Comparison of ENCODE assay signal across 19 mouse cellular contexts in genomic region chr8:112048293-112048692, GRCm38 (mm10). TPM values are rescaled to one million over a fixed set of nuclear protein-coding genes. Genes with fewer than 3 reads are reported as not detected.
DNase-seq lines count a peak whose midpoint lies in the region; ATAC-seq and TF ChIP-seq lines count a peak whose summit lies in the region.
"Had no signal": no experiment of that assay in that cellular context is flagged by ENCODE, and none has a peak within 500 bp of the region (broad histone marks: within the 10 kb centered on the region; RNA-seq: fewer than 3 reads in every experiment).

No protein-coding gene starts in this region.

- no peak for ATAC-seq in kidney, postnatal 0 days (replicated peaks; ENCODE audit: low FRiP score, low read depth)
- no peak for ATAC-seq in midbrain, embryonic 14.5 days (ENCODE audit: low FRiP score, low TSS enrichment)
- ATAC-seq in midbrain, embryonic 16.5 days = no peak
- ATAC-seq in neural tube, embryonic 15.5 days (ENCODE audit: low FRiP score) = no peak
- ATAC-seq: forebrain, embryonic 16.5 days had no signal

- H3K36me3 ChIP-seq in kidney, postnatal 0 days (ENCODE audit: insufficient read depth, low read length) = no peaks in the 10 kb centered on the region
- no peaks in the 10 kb centered on the region for H3K36me3 ChIP-seq in midbrain, embryonic 14.5 days (ENCODE audit: control insufficient read depth, insufficient read depth, low read length)
- H3K36me3 ChIP-seq in midbrain, embryonic 16.5 days (ENCODE audit: control insufficient read depth, insufficient read depth, low read length) = no peaks in the 10 kb centered on the region
- H3K36me3 ChIP-seq in neural tube, embryonic 15.5 days = no peaks in the 10 kb centered on the region
- H3K36me3 ChIP-seq: embryonic facial prominence, embryonic 12.5 days; forebrain, embryonic 12.5 days; heart, embryonic 15.5 days had no signal

- H3K4me3 ChIP-seq in kidney, postnatal 0 days (replicated peaks; ENCODE audit: low read depth, low read length) = no peak overlapping the region
- no peak overlapping the region for H3K4me3 ChIP-seq in midbrain, embryonic 14.5 days (replicated peaks; ENCODE audit: low read depth, low read length)
- H3K4me3 ChIP-seq in midbrain, embryonic 16.5 days (ENCODE audit: low read depth, low read length) = no peak overlapping the region
- H3K4me3 ChIP-seq in neural tube, embryonic 15.5 days (replicated peaks) = no peak overlapping the region
- H3K4me3 ChIP-seq: embryonic facial prominence, embryonic 12.5 days; forebrain, embryonic 12.5 days; heart, adult 2 months; heart, embryonic 15.5 days had no signal

- WGBS in kidney, postnatal 0 days = 75% methylated on average over 6 of the region's 6 CpGs
- 61% methylated on average over 6 of the region's 6 CpGs for WGBS in midbrain, embryonic 14.5 days
- 63% methylated on average over 6 of the region's 6 CpGs for WGBS in midbrain, embryonic 16.5 days
- 85% methylated on average over 6 of the region's 6 CpGs for WGBS in neural tube, embryonic 15.5 days

- H3K4me2 ChIP-seq in kidney, postnatal 0 days (ENCODE audit: low read length) = no peak overlapping the region
- H3K4me2 ChIP-seq in midbrain, embryonic 14.5 days (ENCODE audit: low read length) = no peak overlapping the region
- H3K4me2 ChIP-seq in midbrain, embryonic 16.5 days (ENCODE audit: low read length) = no peak overlapping the region
- H3K4me2 ChIP-seq in neural tube, embryonic 15.5 days = no peak overlapping the region
- H3K4me2 ChIP-seq: embryonic facial prominence, embryonic 12.5 days; forebrain, embryonic 12.5 days; heart, embryonic 11.5 days; heart, embryonic 15.5 days; hindbrain, embryonic 14.5 days had no signal

- H3K27me3 ChIP-seq in kidney, postnatal 0 days (ENCODE audit: insufficient read depth, low read length) = no peaks in the 10 kb centered on the region
- H3K27me3 ChIP-seq in midbrain, embryonic 14.5 days (ENCODE audit: control insufficient read depth, insufficient read depth, low read length) = no peaks in the 10 kb centered on the region
- no peaks in the 10 kb centered on the region for H3K27me3 ChIP-seq in midbrain, embryonic 16.5 days (ENCODE audit: control insufficient read depth, insufficient read depth, low read depth, low read length)
- no peaks in the 10 kb centered on the region for H3K27me3 ChIP-seq in neural tube, embryonic 15.5 days (replicated peaks)
- H3K27me3 ChIP-seq: embryonic facial prominence, embryonic 12.5 days; forebrain, embryonic 12.5 days; heart, embryonic 15.5 days had no signal

- TF ChIP-seq CTCF in kidney, postnatal 0 days (IDR thresholded peaks at IDR 0.05; ENCODE audit: low read depth) = peak; percentile 37; the same call in 1 of the 2 replicates

- H3K4me1 ChIP-seq in kidney, postnatal 0 days (replicated peaks; ENCODE audit: insufficient read depth, low read length) = no peaks in the 10 kb centered on the region
- no peaks in the 10 kb centered on the region for H3K4me1 ChIP-seq in midbrain, embryonic 14.5 days (ENCODE audit: control insufficient read depth, insufficient read depth, low read length)
- no peaks in the 10 kb centered on the region; the same call in 1 of the 2 replicates for H3K4me1 ChIP-seq in midbrain, embryonic 16.5 days (ENCODE audit: control insufficient read depth, insufficient read depth, low read length)
- H3K4me1 ChIP-seq in neural tube, embryonic 15.5 days = no peaks in the 10 kb centered on the region
- H3K4me1 ChIP-seq: embryonic facial prominence, embryonic 12.5 days; forebrain, embryonic 12.5 days; heart, embryonic 15.5 days had no signal

- H3K9ac ChIP-seq in kidney, postnatal 0 days (ENCODE audit: low read depth, low read length) = no peak overlapping the region
- H3K9ac ChIP-seq in midbrain, embryonic 14.5 days (replicated peaks; ENCODE audit: low read length) = no peak overlapping the region
- no peak overlapping the region for H3K9ac ChIP-seq in midbrain, embryonic 16.5 days (ENCODE audit: low read depth, low read length)
- no peak overlapping the region for H3K9ac ChIP-seq in neural tube, embryonic 15.5 days (replicated peaks)
- H3K9ac ChIP-seq: embryonic facial prominence, embryonic 12.5 days; forebrain, embryonic 12.5 days; heart, embryonic 15.5 days; hindbrain, embryonic 14.5 days had no signal

- no peak for DNase-seq in kidney, postnatal 0 days (ENCODE audit: low spot score)
- DNase-seq in kidney, postnatal 10 days = no peak
- DNase-seq in midbrain, embryonic 14.5 days = peak; percentile 57
- DNase-seq in retina, postnatal 1 day = peak; percentile 29
- DNase-seq: adrenal gland, adult 2 months; adrenal gland, postnatal 25 days; cerebellum, adult 2 months; gastrocnemius, postnatal 14 days; heart, adult 2 months; heart, postnatal 14 days had no signal

- no peak overlapping the region for H3K27ac ChIP-seq in kidney, postnatal 0 days
- no peak overlapping the region for H3K27ac ChIP-seq in midbrain, embryonic 14.5 days (replicated peaks; ENCODE audit: low read depth, low read length)
- no peak overlapping the region for H3K27ac ChIP-seq in midbrain, embryonic 16.5 days (ENCODE audit: low read length)
- no peak overlapping the region for H3K27ac ChIP-seq in neural tube, embryonic 15.5 days (replicated peaks)
- H3K27ac ChIP-seq: embryonic facial prominence, embryonic 12.5 days; forebrain, embryonic 12.5 days; heart, adult 2 months; heart, embryonic 15.5 days; hindbrain, embryonic 14.5 days had no signal

- no peaks in the 10 kb centered on the region for H3K9me3 ChIP-seq in kidney, postnatal 0 days (replicated peaks; ENCODE audit: low read length)
- no peaks in the 10 kb centered on the region for H3K9me3 ChIP-seq in midbrain, embryonic 14.5 days (ENCODE audit: control insufficient read depth, low read length)
- no peaks in the 10 kb centered on the region for H3K9me3 ChIP-seq in midbrain, embryonic 16.5 days (replicated peaks; ENCODE audit: control insufficient read depth, low read length, poor library complexity, severe bottlenecking)
- no peaks in the 10 kb centered on the region for H3K9me3 ChIP-seq in neural tube, embryonic 15.5 days (replicated peaks)
- H3K9me3 ChIP-seq: embryonic facial prominence, embryonic 12.5 days; heart, embryonic 15.5 days had no signal

RNA-seq across cellular contexts. Expression of gene Gm6793, which starts 33.5 kb away (rescaled TPM):
- 0.29 and 0.43 TPM in 2 replicates for polyA plus RNA-seq in kidney, postnatal 0 days (2015; fragmentation: Nextera tagmentation; extraction: Ambion mirVana)
- polyA plus RNA-seq in midbrain, embryonic 14.5 days (2014; fragmentation: Nextera tagmentation; extraction: Ambion mirVana) = 1.2 and 1.3 TPM in 2 replicates
- polyA plus RNA-seq in midbrain, embryonic 16.5 days (2015; fragmentation: Nextera tagmentation; extraction: Ambion mirVana) = 0.59 and 1.2 TPM in 2 replicates
- polyA plus RNA-seq in neural tube, embryonic 15.5 days (2015; fragmentation: Nextera tagmentation; extraction: Ambion mirVana) = 0.45 and 0.52 TPM in 2 replicates
- polyA plus RNA-seq: adrenal gland, adult 2 months; cerebellum, adult 2 months; cortical plate, adult 2 months; heart, adult 2 months had no signal

RNA-seq across cellular contexts. Expression of gene Terf2ip, which starts 37.1 kb away (rescaled TPM):
- polyA plus RNA-seq in kidney, postnatal 0 days (2015; fragmentation: Nextera tagmentation; extraction: Ambion mirVana) = 15.7 and 18.6 TPM in 2 replicates
- 58.3 and 59.0 TPM in 2 replicates for polyA plus RNA-seq in midbrain, embryonic 14.5 days (2014; fragmentation: Nextera tagmentation; extraction: Ambion mirVana)
- 75.4 and 76.9 TPM in 2 replicates for polyA plus RNA-seq in midbrain, embryonic 16.5 days (2015; fragmentation: Nextera tagmentation; extraction: Ambion mirVana)
- 61.3 and 64.9 TPM in 2 replicates for polyA plus RNA-seq in neural tube, embryonic 15.5 days (2015; fragmentation: Nextera tagmentation; extraction: Ambion mirVana)

RNA-seq across cellular contexts. Expression of gene Kars, which starts 37.2 kb away (rescaled TPM):
- 139 and 153 TPM in 2 replicates for polyA plus RNA-seq in kidney, postnatal 0 days (2015; fragmentation: Nextera tagmentation; extraction: Ambion mirVana)
- polyA plus RNA-seq in midbrain, embryonic 14.5 days (2014; fragmentation: Nextera tagmentation; extraction: Ambion mirVana) = 145 and 186 TPM in 2 replicates
- 162 TPM in 2 replicates for polyA plus RNA-seq in midbrain, embryonic 16.5 days (2015; fragmentation: Nextera tagmentation; extraction: Ambion mirVana)
- 166 and 186 TPM in 2 replicates for polyA plus RNA-seq in neural tube, embryonic 15.5 days (2015; fragmentation: Nextera tagmentation; extraction: Ambion mirVana)

RNA-seq across cellular contexts. Expression of gene Adat1, which starts 56.2 kb away (rescaled TPM):
- polyA plus RNA-seq in kidney, postnatal 0 days (2015; fragmentation: Nextera tagmentation; extraction: Ambion mirVana) = 5.3 and 6.1 TPM in 2 replicates
- polyA plus RNA-seq in midbrain, embryonic 14.5 days (2014; fragmentation: Nextera tagmentation; extraction: Ambion mirVana) = 5.3 and 5.6 TPM in 2 replicates
- polyA plus RNA-seq in midbrain, embryonic 16.5 days (2015; fragmentation: Nextera tagmentation; extraction: Ambion mirVana) = 8.0 and 9.2 TPM in 2 replicates
- polyA plus RNA-seq in neural tube, embryonic 15.5 days (2015; fragmentation: Nextera tagmentation; extraction: Ambion mirVana) = 8.5 and 9.4 TPM in 2 replicates

Comparison
In these comparisons a context has a peak if more than half of its experiments do, and no peak if none do; other contexts are left out.
1. DNase-seq: peak in midbrain, embryonic 14.5 days (single experiment) and retina, postnatal 1 day (single experiment); none in kidney, postnatal 0 days (single experiment) and kidney, postnatal 10 days (single experiment).